Mouse (Mus musculus) CH12.LX (cell line): ENCODE results near the gene Trpc7. TPM values are rescaled to one million over a fixed set of nuclear protein-coding genes. Genes with fewer than 3 reads are reported as not detected.

ENCODE experiments used
- DNase-seq: peaks from one replicate; pipeline ENCODE4 v3.0.0-alpha.2; 2013; ENCODE audit errors: extremely low read depth
- H3K27ac ChIP-seq: 2 replicates; pipeline ENCODE4 v1.5.1; 2012; ENCODE audit warnings: low read depth, mild to moderate bottlenecking, control low read depth, moderate library complexity; ENCODE audit not compliant: insufficient read depth
- H3K27me3 ChIP-seq: replicated peaks from 2 replicates; pipeline ENCODE3; 2012; ENCODE audit warnings: inconsistent platforms
- H3K36me3 ChIP-seq, 2 experiments: replicated peaks in 1 of 2; 2 replicates each; pipeline versions ENCODE3 to v1.6.1; 2012; ENCODE audit warnings: inconsistent platforms in 1 of 2, low read length in 1 of 2, mild to moderate bottlenecking in 1 of 2, mixed read lengths in 1 of 2, moderate library complexity in 1 of 2; ENCODE audit not compliant: control insufficient read depth in 1 of 2, insufficient read depth in 1 of 2
- H3K4me1 ChIP-seq, 2 experiments: 2 replicates each; pipeline ENCODE4 v1.6.1; 2012; ENCODE audit warnings: inconsistent platforms in 1 of 2, moderate library complexity in 1 of 2; ENCODE audit not compliant: insufficient read depth in 2 of 2, control insufficient read depth in 1 of 2
- H3K4me2 ChIP-seq: 2 replicates; pipeline ENCODE4 v1.6.1; 2012; ENCODE audit warnings: low read depth, mild to moderate bottlenecking, control low read depth; ENCODE audit not compliant: poor library complexity, insufficient read depth, severe bottlenecking
- H3K4me3 ChIP-seq, 3 experiments: fragments of 150-350 bp in 1 of 3; sonication (generic) in 1 of 3; replicated peaks in 1 of 3; 2 replicates each; pipeline versions ENCODE3 to v1.5.1; 2011 to 2012; ENCODE audit warnings: low read depth in 2 of 3, low read length in 2 of 3, mild to moderate bottlenecking in 2 of 3, moderate library complexity in 2 of 3, control low read depth in 1 of 3, improper control_type of control experiment in 1 of 3, inconsistent platforms in 1 of 3, mixed read lengths in 1 of 3; ENCODE audit not compliant: poor library complexity in 1 of 3
- H3K79me2 ChIP-seq: replicated peaks from 2 replicates; pipeline ENCODE4 v1.6.1; 2012; ENCODE audit warnings: mild to moderate bottlenecking, moderate library complexity; ENCODE audit not compliant: control insufficient read depth, poor library complexity, insufficient read depth, severe bottlenecking; ENCODE audit errors: extremely low read depth
- H3K9ac ChIP-seq: 2 replicates; pipeline ENCODE4 v1.6.1; 2012; ENCODE audit warnings: low read depth, mild to moderate bottlenecking, control low read depth, moderate library complexity; ENCODE audit not compliant: insufficient read depth
- H3K9me3 ChIP-seq: replicated peaks from 2 replicates; pipeline ENCODE3; 2012; ENCODE audit warnings: low read length, inconsistent platforms, mixed read lengths
- BHLHE40 ChIP-seq: IDR thresholded peaks from 2 replicates; pipeline ENCODE4 v1.6.1; 2011; ENCODE audit warnings: mild to moderate bottlenecking, low read depth, low read length, improper control_type of control experiment
- CHD2 ChIP-seq: IDR thresholded peaks from 2 replicates; pipeline ENCODE4 v1.6.1; 2011; ENCODE audit warnings: low read length, improper control_type of control experiment
- CTCF ChIP-seq, 2 experiments: IDR thresholded peaks in 1 of 2; conservative IDR thresholded peaks in 1 of 2; 2 replicates each; pipeline ENCODE4 v1.5.1; 2011 to 2012; ENCODE audit warnings: low read depth in 2 of 2, low read length in 2 of 2, improper control_type of control experiment in 1 of 2, inconsistent platforms in 1 of 2, mild to moderate bottlenecking in 1 of 2, moderate library complexity in 1 of 2
- E2F4 ChIP-seq: IDR thresholded peaks from 2 replicates; pipeline ENCODE4 v1.6.1; 2011; ENCODE audit warnings: low read depth, low read length, improper control_type of control experiment; ENCODE audit not compliant: insufficient replicate concordance
- GABPA ChIP-seq: IDR thresholded peaks from 2 replicates; pipeline ENCODE4 v1.6.1; 2012; ENCODE audit warnings: low read depth, low read length, improper control_type of control experiment, inconsistent platforms; ENCODE audit not compliant: insufficient replicate concordance
- IRF4 ChIP-seq: IDR thresholded peaks from 2 replicates; pipeline ENCODE4 v1.6.1; 2014; ENCODE audit warnings: low read depth, mild to moderate bottlenecking, inconsistent platforms, low read length, improper control_type of control experiment
- JUND ChIP-seq: conservative IDR thresholded peaks from 2 replicates; pipeline ENCODE4 v1.6.1; 2011; ENCODE audit warnings: low read depth, low read length, improper control_type of control experiment
- MAX ChIP-seq: IDR thresholded peaks from 2 replicates; pipeline ENCODE4 v1.6.1; 2011; ENCODE audit warnings: low read length, improper control_type of control experiment
- MAZ ChIP-seq: IDR thresholded peaks from 2 replicates; pipeline ENCODE4 v1.6.1; 2012; ENCODE audit warnings: low read depth, mild to moderate bottlenecking, inconsistent platforms, low read length, improper control_type of control experiment, moderate library complexity
- MXI1 ChIP-seq: IDR thresholded peaks from 2 replicates; pipeline ENCODE4 v1.6.1; 2011; ENCODE audit warnings: mild to moderate bottlenecking, low read depth, low read length, improper control_type of control experiment
- MYC ChIP-seq: IDR thresholded peaks from 2 replicates; pipeline ENCODE4 v1.6.1; 2011; ENCODE audit warnings: low read depth, mild to moderate bottlenecking, improper control_type of control experiment, low read length
- PAX5 ChIP-seq: IDR thresholded peaks from 2 replicates; pipeline ENCODE4 v1.6.1; 2012; ENCODE audit warnings: low read length, inconsistent platforms, mixed read lengths
- POLR2A ChIP-seq: IDR thresholded peaks from 2 replicates; pipeline ENCODE4 v1.6.1; 2011; ENCODE audit warnings: low read depth, mild to moderate bottlenecking, improper control_type of control experiment, low read length
- POLR2AphosphoS2 ChIP-seq: IDR thresholded peaks from 2 replicates; pipeline ENCODE4 v1.6.1; 2011; ENCODE audit warnings: low read depth, low read length, improper control_type of control experiment
- RCOR1 ChIP-seq: conservative IDR thresholded peaks from 2 replicates; pipeline ENCODE4 v1.6.1; 2012; ENCODE audit warnings: low read depth, mild to moderate bottlenecking, inconsistent platforms, low read length, improper control_type of control experiment
- SIN3A ChIP-seq: IDR thresholded peaks from 2 replicates; pipeline ENCODE4 v1.6.1; 2012; ENCODE audit warnings: low read length, improper control_type of control experiment, inconsistent platforms
- SMC3 ChIP-seq: IDR thresholded peaks from 2 replicates; pipeline ENCODE4 v1.6.1; 2011; ENCODE audit warnings: low read depth, low read length, improper control_type of control experiment
- TBP ChIP-seq: conservative IDR thresholded peaks from 2 replicates; pipeline ENCODE4 v1.6.1; 2011; ENCODE audit warnings: low read depth, low read length, improper control_type of control experiment
- USF1 ChIP-seq: IDR thresholded peaks from 2 replicates; pipeline ENCODE4 v1.6.1; 2014; ENCODE audit warnings: low read depth, mild to moderate bottlenecking, inconsistent platforms, low read length, improper control_type of control experiment
- ZKSCAN1 ChIP-seq: IDR thresholded peaks from 2 replicates; pipeline ENCODE4 v1.6.1; 2012; ENCODE audit warnings: low read depth, inconsistent platforms, low read length, improper control_type of control experiment, borderline replicate concordance
- ZMIZ1 ChIP-seq: IDR thresholded peaks from 2 replicates; pipeline ENCODE4 v1.6.1; 2012; ENCODE audit warnings: low read depth, mild to moderate bottlenecking, inconsistent platforms, low read length, improper control_type of control experiment
- dilution Hi-C: fragments of 300-500 bp; cut with MboI; formaldehyde crosslinking; loops from 2 replicates; pipeline ENCODE4 v1.14.3; 2020; ENCODE audit warnings: low sequenced_read_pairs; ENCODE audit not compliant: extremely low pct_unique_long_range_greater_than_20kb, extremely low pct_ligation_motif_present
- in situ Hi-C: fragments of 300-500 bp; cut with MboI; formaldehyde crosslinking; loops from 3 replicates; pipeline ENCODE4 v1.14.3; 2019; ENCODE audit warnings: low sequenced_read_pairs, low pct_ligation_motif_present, low pct_unique_long_range_greater_than_20kb, mixed read lengths
- polyA plus RNA-seq: library from polyadenylated mRNA; unstranded; fragments of >175 nt; gene quantifications from 2 replicates; pipeline ENCODE4 v1.2.1, GENCODE M21; 2012; ENCODE audit warnings: low read depth; ENCODE audit not compliant: insufficient read length
- total RNA-seq, 2 experiments: library from RNA; depleted of rRNA; stranded (reverse); fragments of 300-350 nt in 1 of 2; fragments of >200 nt in 1 of 2; gene quantifications; 2 replicates each; pipeline ENCODE4 v1.2.3; 2012 to 2014

The Trpc7 gene
- total and polyA plus RNA-seq, 3 experiments, result not detected

GRCm38 (mm10) chr13:56845866-56846265, 49.9 kb downstream of the Trpc7 start:
- TF ChIP-seq CHD2 (no peak), USF1 (no peak), PAX5 (no peak), GABPA (no peak), ZMIZ1 (no peak), MYC (no peak), MAX (no peak), RCOR1 (no peak), SIN3A (no peak)
- Histone ChIP-seq H3K4me3 (no peak overlapping the region), H3K9me3 (peaks cover 68% of the 10 kb centered on the region), H3K9ac (no peak overlapping the region), H3K36me3 (no peaks in the 10 kb centered on the region), H3K79me2 (no peaks in the 10 kb centered on the region), H3K27me3 (no peaks in the 10 kb centered on the region), H3K27ac (no peak overlapping the region), H3K4me2 (no peak overlapping the region), H3K4me1 (no peaks in the 10 kb centered on the region)
- dilution Hi-C loops (no loop called here), in situ Hi-C loops (no loop called here)
- no peak for DNase-seq

GRCm38 (mm10) chr13:56815471-56815870, 80.3 kb downstream of the Trpc7 start:
- H3K4me1 ChIP-seq, result no peaks in the 10 kb centered on the region
- H3K36me3 ChIP-seq, result no peaks in the 10 kb centered on the region
- no peaks in the 10 kb centered on the region for H3K79me2 ChIP-seq
- H3K4me2 ChIP-seq, result no peak overlapping the region
- no peak overlapping the region for H3K9ac ChIP-seq
- in situ Hi-C loops, result loop anchor here (25.0 kb wide), 1 partner anchor 447 kb away; no protein-coding TSS in a partner anchor
- H3K9me3 ChIP-seq, result peaks cover 74% of the 10 kb centered on the region
- no peaks in the 10 kb centered on the region for H3K27me3 ChIP-seq
- DNase-seq, result no peak
- H3K27ac ChIP-seq, result no peak overlapping the region
- dilution Hi-C loops, result no loop called here
- TF ChIP-seq TBP (no peak), E2F4 (no peak), POLR2AphosphoS2 (no peak), ZKSCAN1 (no peak), BHLHE40 (no peak), SMC3 (no peak), MXI1 (no peak), SIN3A (no peak), CTCF (conservative IDR thresholded peaks at IDR 0.05 in 1 of 2, IDR thresholded peaks at IDR 0.05 in 1 of 2; ENCODE audit: low read depth in 2 of 2, low read length in 2 of 2) (no peak), JUND (no peak), IRF4 (no peak), MAZ (no peak), POLR2A (no peak), PAX5 (no peak), ZMIZ1 (no peak), USF1 (no peak), CHD2 (no peak), MYC (no peak)
- H3K4me3 ChIP-seq, result no peak overlapping the region
